12 mouse cellular contexts compared by ENCODE assay signal in the genomic region with DNA sequence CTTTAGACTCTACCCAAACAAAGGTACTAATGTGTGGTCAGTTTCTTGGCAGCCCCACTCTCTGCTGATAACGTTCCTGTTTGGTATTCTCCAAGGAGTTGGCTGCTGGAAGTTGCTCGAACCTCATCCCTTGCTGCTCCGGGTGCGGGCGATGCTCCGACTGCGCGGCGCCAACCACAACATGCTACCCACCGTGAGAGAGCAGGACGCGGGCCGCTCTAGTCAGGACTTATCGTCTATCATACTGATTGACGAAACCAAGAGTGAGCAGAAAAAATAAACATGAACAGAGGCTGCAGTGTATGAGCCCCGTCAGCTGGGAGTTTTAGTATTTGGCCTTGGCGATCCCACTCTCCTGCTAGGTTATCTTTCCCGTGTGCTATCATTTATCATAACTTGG.
DNase-seq lines count a peak whose midpoint lies in the region; ATAC-seq and TF ChIP-seq lines count a peak whose summit lies in the region.
"Had no signal": no experiment of that assay in that cellular context is flagged by ENCODE, and none has a peak within 500 bp of the region (broad histone marks: within the 10 kb centered on the region; RNA-seq: fewer than 3 reads in every experiment).

No protein-coding gene starts in this region.

- no peak overlapping the region for H3K9ac ChIP-seq in forebrain, embryonic 12.5 days
- 0 out of 2 replicates have a peak overlapping the region, but pooled peaks have one; percentile 30 for H3K9ac ChIP-seq in heart, postnatal 0 days (replicated peaks; ENCODE audit: low read depth, low read length)
- H3K9ac ChIP-seq: midbrain, embryonic 12.5 days had no signal

- TF ChIP-seq EP300 in heart, postnatal 0 days (IDR thresholded peaks at IDR 0.05; ENCODE audit: low read depth), result no peak

- no peaks in the 10 kb centered on the region for H3K9me3 ChIP-seq in forebrain, embryonic 10.5 days
- H3K9me3 ChIP-seq in forebrain, embryonic 12.5 days, result no peaks in the 10 kb centered on the region
- no peaks in the 10 kb centered on the region for H3K9me3 ChIP-seq in heart, postnatal 0 days (replicated peaks; ENCODE audit: control insufficient read depth, low read length)
- H3K9me3 ChIP-seq: midbrain, embryonic 12.5 days had no signal

- no peak for DNase-seq in forebrain, embryonic 10.5 days (ENCODE audit: extremely low spot score, low spot score)
- peak; percentile 30 for DNase-seq in embryo, embryonic 9.5 days (ENCODE audit: extremely low spot score)
- DNase-seq in heart, postnatal 0 days (ENCODE audit: low spot score), result no peak
- DNase-seq in lung, postnatal 14 days, result peak; percentile 23
- DNase-seq in gastrocnemius, postnatal 4 days (ENCODE audit: low spot score in 2 of 2), result no peak
- DNase-seq in urinary bladder, adult 2 months (ENCODE audit: low spot score), result no peak
- DNase-seq: cerebellum, postnatal 10 days; gastrocnemius, postnatal 36 days; layer of hippocampus, adult 9-11 months had no signal

- no peak for TF ChIP-seq CTCF in heart, postnatal 0 days (IDR thresholded peaks at IDR 0.05; ENCODE audit: low read depth)

- H3K27ac ChIP-seq in forebrain, embryonic 10.5 days, result peak overlapping the region; percentile 65; the same call in 1 of the 2 replicates
- no peak overlapping the region for H3K27ac ChIP-seq in forebrain, embryonic 12.5 days
- H3K27ac ChIP-seq in heart, postnatal 0 days (ENCODE audit: low read depth), result peak overlapping the region; percentile 74
- H3K27ac ChIP-seq: midbrain, embryonic 12.5 days had no signal

- no peak overlapping the region for H3K4me3 ChIP-seq in forebrain, embryonic 10.5 days
- H3K4me3 ChIP-seq in forebrain, embryonic 12.5 days (replicated peaks), result no peak overlapping the region
- peak overlapping the region; percentile 29 for H3K4me3 ChIP-seq in heart, postnatal 0 days (ENCODE audit: low read depth, low read length)
- H3K4me3 ChIP-seq: midbrain, embryonic 12.5 days had no signal

- H3K27me3 ChIP-seq in forebrain, embryonic 10.5 days (ENCODE audit: poor library complexity, severe bottlenecking), result no peaks in the 10 kb centered on the region
- no peaks in the 10 kb centered on the region for H3K27me3 ChIP-seq in forebrain, embryonic 12.5 days
- no peaks in the 10 kb centered on the region for H3K27me3 ChIP-seq in heart, postnatal 0 days (ENCODE audit: control insufficient read depth, insufficient read depth, low read length)
- H3K27me3 ChIP-seq: midbrain, embryonic 12.5 days had no signal

- WGBS in forebrain, embryonic 10.5 days, result 85% methylated on average over 18 of the region's 18 CpGs
- 83% methylated on average over 18 of the region's 18 CpGs for WGBS in forebrain, embryonic 12.5 days
- 25% methylated on average over 18 of the region's 18 CpGs for WGBS in heart, postnatal 0 days

- no peaks in the 10 kb centered on the region for H3K36me3 ChIP-seq in forebrain, embryonic 10.5 days (replicated peaks)
- no peaks in the 10 kb centered on the region for H3K36me3 ChIP-seq in forebrain, embryonic 12.5 days (replicated peaks)
- H3K36me3 ChIP-seq in heart, postnatal 0 days (replicated peaks; ENCODE audit: control insufficient read depth, insufficient read depth, low read length), result no peaks in the 10 kb centered on the region
- H3K36me3 ChIP-seq: midbrain, embryonic 12.5 days had no signal

- no peak overlapping the region for H3K4me2 ChIP-seq in forebrain, embryonic 12.5 days
- H3K4me2 ChIP-seq in heart, postnatal 0 days (ENCODE audit: low read depth, low read length), result peak overlapping the region; percentile 62
- H3K4me2 ChIP-seq: midbrain, embryonic 12.5 days had no signal

- ATAC-seq in forebrain, embryonic 12.5 days (ENCODE audit: low FRiP score), result no peak
- ATAC-seq in heart, postnatal 0 days (ENCODE audit: insufficient read depth, low read depth), result peak; percentile 60
- no peak for ATAC-seq in erythroblast, adult 5-6 weeks (replicated peaks; ENCODE audit: low FRiP score, poor library complexity, severe bottlenecking)

- peaks cover 44% of the 10 kb centered on the region for H3K4me1 ChIP-seq in forebrain, embryonic 10.5 days
- 0 out of 2 replicates have a peak, but pooled peaks cover 2% of the 10 kb centered on the region for H3K4me1 ChIP-seq in forebrain, embryonic 12.5 days
- H3K4me1 ChIP-seq in heart, postnatal 0 days (ENCODE audit: control insufficient read depth, insufficient read depth), result no peaks in the 10 kb centered on the region
- H3K4me1 ChIP-seq: midbrain, embryonic 12.5 days had no signal

Comparison
In these comparisons a context has a peak if more than half of its experiments do, and no peak if none do; other contexts are left out.
1. DNase-seq: peak in embryo, embryonic 9.5 days (single experiment) and lung, postnatal 14 days (single experiment); none in forebrain, embryonic 10.5 days (single experiment), heart, postnatal 0 days (single experiment), gastrocnemius, postnatal 4 days (0 of 2) and urinary bladder, adult 2 months (single experiment).